Mouse (Mus musculus) gastrocnemius, postnatal 14 days (tissue): ENCODE data around the gene Picalm. TPM values are rescaled to one million over a fixed set of nuclear protein-coding genes. Genes with fewer than 3 reads are reported as not detected.
A peak's percentile ranks its signal among the peaks of the same experiment; 100 is the strongest.
"Not testable (repeated sequence)": the region's sequence is repeated elsewhere in the genome, so short reads cannot be mapped to it uniquely, and the experiment has no call there.

Source experiments
- DNase-seq: peaks from one replicate; pipeline ENCODE4 v3.0.0; 2021; ENCODE audit warnings: mixed read lengths
- intact Hi-C: fragments of 180-260 bp; cut with DNase I; formaldehyde crosslinking; loops from one replicate; pipeline ENCODE4 v1.15.1; 2025; ENCODE audit warnings: low total_unique reads
- total RNA-seq, 2 experiments: library from RNA; stranded (reverse); gene quantifications; 2 replicates each; pipeline ENCODE4 v1.2.3; 2021

Picalm gene
- total RNA-seq, 2 experiments from 2014 or later: 111 to 140 TPM

GRCm38 (mm10) chr7:90130501-90131375 lies 725 bp downstream of the Picalm start:
- intact Hi-C loops: no loop called here

GRCm38 (mm10) chr7:90131376-90131651 lies 1.3 kb downstream of the Picalm start:
- DNase-seq: no peak
- intact Hi-C loops: no loop called here

More at GRCm38 (mm10) chr7:90130501-90131375, 725 bp downstream of the Picalm start:
- peak; percentile 32 for DNase-seq

DNA sequence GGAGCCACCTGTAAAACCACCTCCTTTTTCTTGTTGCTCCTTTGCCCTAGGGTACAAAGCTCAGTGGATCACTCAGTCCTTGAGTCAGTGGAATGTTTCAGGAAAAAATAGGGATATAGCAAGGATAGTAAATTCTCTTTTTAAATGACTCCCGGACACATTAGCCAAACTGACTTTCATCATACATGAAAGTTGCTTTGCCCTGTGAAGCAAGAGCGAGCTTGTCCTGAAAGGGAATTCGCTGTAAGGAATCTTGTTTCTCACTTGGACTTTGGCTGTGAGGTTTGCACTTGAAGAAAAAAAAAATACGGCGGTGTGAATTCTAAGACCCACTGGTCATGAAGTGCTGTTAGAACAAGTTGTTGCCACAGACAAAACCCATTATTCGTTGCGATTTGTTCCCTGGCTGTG lies 1.8 kb downstream of the Picalm start:
- intact Hi-C loops: no loop called here
- DNase-seq: no peak

DNA sequence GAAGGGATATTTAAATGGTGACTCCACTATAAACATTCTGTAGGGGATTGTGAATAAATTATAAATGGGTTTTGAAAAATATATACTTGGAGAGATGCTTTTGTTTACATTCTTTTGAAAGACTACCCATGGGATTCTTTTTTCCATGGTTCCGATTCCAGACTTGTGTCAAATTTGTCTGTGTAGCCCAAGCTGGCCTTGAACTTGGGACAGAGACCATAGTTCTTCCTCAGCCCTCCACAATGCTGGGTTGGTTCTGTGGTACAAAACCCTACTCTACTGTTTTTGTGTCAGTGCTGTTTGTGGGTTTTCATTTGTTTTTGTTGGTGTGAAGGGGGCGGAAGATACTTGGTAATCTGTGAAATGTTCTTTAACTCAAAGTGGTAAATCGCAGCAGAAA lies 2.3 kb downstream of the Picalm start:
- intact Hi-C loops: no loop called here
- DNase-seq: no peak

GRCm38 (mm10) chr7:90136736-90137135 lies 6.7 kb downstream of the Picalm start:
- no peak for DNase-seq
- intact Hi-C loops: no loop called here

DNA sequence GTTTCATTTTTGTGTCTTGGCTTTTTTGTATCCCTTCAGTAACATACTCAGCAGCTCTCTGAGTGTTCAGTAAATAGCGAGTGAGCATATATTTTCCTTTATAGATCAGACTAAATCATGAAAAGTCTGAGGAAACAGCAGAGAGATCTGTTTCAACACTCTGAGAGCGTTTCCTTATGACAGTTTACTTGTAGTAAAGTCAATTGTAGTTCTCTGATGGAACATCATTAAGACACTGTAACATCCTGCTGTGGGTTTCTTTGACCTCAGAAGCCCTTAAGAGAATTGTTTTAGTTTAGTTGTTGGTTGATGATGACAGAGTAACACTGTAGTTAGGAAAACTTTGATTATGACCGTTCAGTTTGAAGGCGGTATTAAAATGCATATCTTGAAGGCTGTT lies 8.3 kb downstream of the Picalm start:
- no peak for DNase-seq
- intact Hi-C loops: no loop called here

- no peak for DNase-seq
- intact Hi-C loops: no loop called here
These were observed 10.3 kb downstream of the Picalm start for GRCm38 (mm10) chr7:90140290-90140689.

DNA sequence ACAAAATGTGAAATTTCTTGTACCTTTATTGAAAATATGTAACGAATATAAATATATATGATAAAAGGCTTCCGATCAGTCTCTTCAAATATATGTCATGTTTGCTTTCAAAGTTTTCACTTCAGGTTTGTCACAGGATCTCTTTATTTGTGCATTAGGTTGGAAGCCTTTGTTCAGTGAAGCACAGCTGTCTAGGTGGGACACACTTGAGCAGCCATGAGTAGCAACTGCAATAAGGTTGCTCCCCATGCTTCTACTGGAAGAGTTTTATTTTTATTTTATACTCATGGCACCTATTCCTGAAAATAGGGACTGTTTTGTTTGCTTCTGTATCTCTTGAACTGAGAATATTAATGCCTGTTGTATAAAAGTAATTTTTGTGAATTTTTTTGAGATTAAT lies 14.3 kb downstream of the Picalm start:
- no peak for DNase-seq
- intact Hi-C loops: no loop called here

DNA sequence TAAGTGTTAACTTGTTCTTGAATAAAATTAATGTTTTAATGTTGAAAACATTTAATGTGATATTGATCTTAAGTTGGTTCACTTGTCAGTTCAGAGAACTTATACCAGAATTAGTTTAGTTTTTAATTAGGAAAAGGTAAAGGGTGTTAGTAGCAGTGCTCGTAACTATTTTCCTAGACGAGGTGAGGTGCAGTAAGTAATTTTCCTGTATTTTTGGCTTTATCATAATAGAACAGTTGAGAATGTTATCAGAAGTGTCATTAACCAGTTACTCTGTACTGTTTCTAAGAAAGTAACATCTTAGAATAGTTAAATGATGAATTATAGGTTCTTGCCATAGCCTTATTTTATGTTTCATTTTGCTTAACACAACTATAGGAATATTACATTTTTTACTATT lies 15.0 kb downstream of the Picalm start:
- intact Hi-C loops: no loop called here

DNA sequence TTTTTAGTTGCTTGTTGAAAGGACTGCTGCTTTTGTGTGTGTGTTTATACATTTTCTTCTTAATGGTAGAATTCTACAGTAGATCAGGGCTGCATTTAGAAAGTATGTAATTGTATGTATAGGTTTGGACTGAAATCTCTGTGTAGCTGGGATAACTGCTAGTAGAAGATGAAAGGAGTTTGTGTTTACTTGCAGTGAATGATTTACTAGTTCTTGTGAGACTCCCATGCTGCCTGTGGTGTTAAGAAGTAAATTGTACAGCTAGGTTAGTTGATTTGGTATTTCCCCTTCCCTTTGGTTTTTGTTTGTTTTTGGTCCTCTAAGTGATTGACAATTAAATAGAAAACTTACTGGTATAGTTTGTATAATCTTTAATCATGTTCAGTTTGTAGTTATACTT lies 15.4 kb downstream of the Picalm start:
- intact Hi-C loops: no loop called here
- no peak for DNase-seq

More for the DNA sequence above, 15.0 kb downstream of the Picalm start:
- no peak for DNase-seq

DNA sequence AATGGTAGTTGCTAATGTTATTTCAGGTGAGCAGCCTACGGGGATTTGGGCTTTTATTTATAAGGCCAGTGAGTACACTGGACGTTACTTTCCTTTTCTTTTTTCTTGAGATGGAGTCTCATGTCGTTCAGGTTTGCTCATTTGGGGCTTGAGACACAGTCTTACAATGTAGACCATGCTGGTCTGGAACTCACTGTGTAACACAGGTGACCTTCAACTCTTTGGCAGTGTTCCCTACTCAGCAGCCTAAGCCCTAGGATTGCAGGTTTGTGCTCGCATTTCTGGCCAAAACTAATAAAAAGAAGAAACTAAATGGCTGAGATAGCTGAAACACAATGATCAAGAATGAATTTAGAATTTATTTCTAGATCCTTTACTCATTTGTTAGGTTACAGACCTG lies 15.9 kb downstream of the Picalm start:
- no peak for DNase-seq
- intact Hi-C loops: no loop called here

DNA sequence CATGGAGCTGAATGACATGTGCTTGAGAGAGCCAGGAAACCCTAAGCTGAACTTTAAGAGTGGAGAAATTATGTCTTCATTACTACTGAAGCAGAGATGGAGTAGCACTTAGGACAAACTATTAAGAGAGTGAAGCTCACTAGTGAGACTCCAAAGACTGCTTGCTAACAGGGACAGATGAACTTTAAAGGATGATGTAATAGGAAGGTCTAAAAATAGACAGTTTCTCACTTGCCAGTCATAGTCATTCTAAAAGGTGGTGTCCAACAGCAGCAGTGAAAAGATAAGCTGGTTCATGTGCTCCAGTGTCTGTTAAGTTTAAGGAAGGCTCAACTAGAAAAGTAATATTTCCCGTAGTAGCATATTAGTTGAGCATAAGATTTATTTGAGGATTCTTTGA lies 16.3 kb downstream of the Picalm start:
- no peak for DNase-seq
- intact Hi-C loops: no loop called here

- intact Hi-C loops: no loop called here
- no peak for DNase-seq
These were observed 18.0 kb downstream of the Picalm start for GRCm38 (mm10) chr7:90148023-90148422.

- intact Hi-C loops: no loop called here
- no peak for DNase-seq
These were observed 18.5 kb downstream of the Picalm start for GRCm38 (mm10) chr7:90148516-90148915.

- intact Hi-C loops: no loop called here
- peak; percentile 65 for DNase-seq
These were observed 20.3 kb downstream of the Picalm start for GRCm38 (mm10) chr7:90150311-90150710.

- intact Hi-C loops: no loop called here
- DNase-seq: no peak
These were observed 28.0 kb downstream of the Picalm start for GRCm38 (mm10) chr7:90158034-90158433.

DNA sequence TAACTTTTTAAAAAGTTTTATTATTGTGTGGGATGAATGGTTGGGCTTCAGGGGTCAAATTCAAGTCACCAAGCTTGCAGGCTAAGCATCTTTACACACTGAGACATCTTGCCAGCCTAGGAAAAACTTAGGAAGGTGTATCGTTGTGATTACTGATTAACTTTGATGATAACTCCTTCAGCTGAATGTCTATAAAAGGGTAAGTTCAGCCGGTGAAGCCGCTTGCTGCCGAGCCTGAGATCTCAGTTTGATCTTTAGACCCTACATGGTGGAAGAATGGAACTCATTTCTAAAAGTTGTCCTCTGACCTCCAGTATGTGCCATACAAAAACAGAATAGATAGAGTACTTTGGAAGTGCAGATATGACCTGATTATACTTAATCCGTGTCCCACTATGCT lies 30.6 kb downstream of the Picalm start:
- no peak for DNase-seq
- intact Hi-C loops: no loop called here

- intact Hi-C loops: no loop called here
- no peak for DNase-seq
These were observed 34.3 kb downstream of the Picalm start for GRCm38 (mm10) chr7:90164276-90164675.

GRCm38 (mm10) chr7:90165970-90166369 lies 36.0 kb downstream of the Picalm start:
- intact Hi-C loops: no loop called here
- no peak for DNase-seq

- DNase-seq, intact Hi-C loops: not testable (repeated sequence)
These were observed 37.8 kb downstream of the Picalm start for GRCm38 (mm10) chr7:90167777-90168176.

- intact Hi-C loops: no loop called here
- no peak for DNase-seq
These were observed 43.8 kb downstream of the Picalm start for GRCm38 (mm10) chr7:90173778-90174177.

- DNase-seq: no peak
- intact Hi-C loops: no loop called here
These were observed 45.6 kb downstream of the Picalm start for GRCm38 (mm10) chr7:90175576-90175975.
